Mouse (Mus musculus) adrenal gland, adult 18-20 months (tissue): ENCODE measurements around the gene Resp18. TPM values are rescaled to one million over a fixed set of nuclear protein-coding genes. Genes with fewer than 3 reads are reported as not detected.

Experiments used
- DNase-seq, 2 experiments: peaks; one replicate each; pipeline ENCODE4 v3.0.0; 2021 to 2022; ENCODE audit warnings: low spot score in 2 of 2
- total RNA-seq, 2 experiments: library from RNA; stranded (reverse); gene quantifications; 1 replicate in 1 of 2; 2 replicates in 1 of 2; pipeline ENCODE4 v1.2.3; 2021

Gene Resp18
- total RNA-seq, 2 experiments from 2014 or later = 141 to 165 TPM

DNA sequence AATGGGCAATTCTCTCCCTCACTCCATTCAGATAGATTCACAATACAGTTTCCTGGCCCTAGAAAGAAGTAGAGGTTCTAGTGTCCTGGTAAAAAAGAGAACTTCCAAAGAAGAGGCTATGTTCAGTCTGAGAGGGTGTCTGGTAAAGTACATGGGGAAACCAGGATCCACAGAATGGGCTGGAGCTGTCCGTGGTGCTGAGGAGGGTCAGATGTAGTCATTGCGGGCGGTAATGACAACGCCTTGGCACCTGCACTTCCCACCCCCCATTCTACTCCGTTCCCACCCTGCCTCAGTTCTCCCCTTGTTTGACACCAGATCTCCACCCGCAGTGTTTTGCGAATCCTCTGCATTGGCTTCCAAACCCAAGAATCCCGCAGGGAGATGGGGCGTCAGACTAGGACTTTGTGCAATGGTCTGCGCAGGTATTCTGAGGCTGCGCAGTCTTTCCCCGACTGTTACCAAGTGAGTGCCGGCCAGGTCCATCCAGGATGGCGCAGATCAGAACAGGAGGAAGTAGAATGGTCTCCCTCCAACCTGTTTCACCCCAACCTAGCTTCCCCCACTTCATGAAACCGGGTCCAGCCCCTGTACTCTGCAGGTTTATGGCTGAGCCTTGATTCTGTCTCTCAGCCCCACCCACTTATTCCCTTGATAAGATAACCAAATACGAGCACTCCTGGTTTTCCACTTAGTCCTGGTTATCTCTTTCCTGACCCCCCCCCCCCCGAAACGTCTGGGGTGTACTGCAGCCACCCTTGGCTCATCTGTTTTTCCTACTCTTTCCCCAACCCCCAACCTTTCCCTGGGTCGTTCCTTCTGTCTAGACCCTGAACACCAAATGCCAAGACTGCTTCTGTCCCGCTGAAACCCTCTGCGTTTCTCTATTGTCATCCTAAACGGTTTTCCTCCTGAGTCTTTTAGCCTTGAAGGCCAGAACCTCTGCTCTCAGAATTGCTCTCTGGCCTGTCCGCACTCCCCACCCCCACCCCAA lies 723 bp downstream of the Resp18 start:
- DNase-seq = peak; percentile 46 to 62

DNA sequence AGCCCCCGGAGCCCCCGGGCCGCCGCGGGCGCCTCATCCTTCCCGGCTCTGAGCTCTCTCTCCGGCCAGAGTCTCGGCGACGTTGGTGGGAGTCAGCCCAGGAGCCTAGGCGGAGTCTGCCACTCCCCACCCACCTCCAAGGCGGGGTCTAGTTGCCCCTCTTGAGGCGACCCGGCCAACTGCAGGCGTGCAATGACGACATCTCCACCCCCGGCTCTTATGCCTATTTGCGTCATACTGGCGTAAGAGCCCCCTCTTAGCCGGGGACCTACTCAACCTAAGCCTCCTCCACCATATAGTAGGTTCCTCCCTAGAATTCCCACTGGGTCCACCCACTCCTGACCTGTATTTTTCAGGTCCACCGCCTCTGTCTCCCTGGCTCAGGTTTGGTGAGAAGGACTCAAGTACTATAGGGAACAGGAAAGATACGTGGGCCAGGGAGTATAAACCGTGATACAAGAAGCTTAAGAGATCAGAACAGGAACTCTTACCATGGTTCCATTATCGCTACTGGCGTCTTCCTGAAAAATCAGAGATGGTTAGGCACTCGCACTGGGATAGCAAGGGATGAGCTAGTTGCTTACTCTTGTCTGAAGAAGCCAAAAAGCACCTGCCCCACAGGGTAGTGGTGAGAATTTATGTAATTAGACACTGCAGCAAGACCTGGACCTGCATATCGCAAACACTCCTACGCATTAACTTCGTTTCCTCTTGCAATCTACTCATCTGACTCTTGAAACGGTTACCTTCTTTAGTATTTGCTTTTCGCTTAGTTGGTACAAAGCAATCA lies 13.9 kb downstream of the Resp18 start, which contains the start of gene Ptprn:
Gene Ptprn (minus strand): TSS at position 412 of the 790 bp plus-strand sequence.
- no peak for DNase-seq

DNA sequence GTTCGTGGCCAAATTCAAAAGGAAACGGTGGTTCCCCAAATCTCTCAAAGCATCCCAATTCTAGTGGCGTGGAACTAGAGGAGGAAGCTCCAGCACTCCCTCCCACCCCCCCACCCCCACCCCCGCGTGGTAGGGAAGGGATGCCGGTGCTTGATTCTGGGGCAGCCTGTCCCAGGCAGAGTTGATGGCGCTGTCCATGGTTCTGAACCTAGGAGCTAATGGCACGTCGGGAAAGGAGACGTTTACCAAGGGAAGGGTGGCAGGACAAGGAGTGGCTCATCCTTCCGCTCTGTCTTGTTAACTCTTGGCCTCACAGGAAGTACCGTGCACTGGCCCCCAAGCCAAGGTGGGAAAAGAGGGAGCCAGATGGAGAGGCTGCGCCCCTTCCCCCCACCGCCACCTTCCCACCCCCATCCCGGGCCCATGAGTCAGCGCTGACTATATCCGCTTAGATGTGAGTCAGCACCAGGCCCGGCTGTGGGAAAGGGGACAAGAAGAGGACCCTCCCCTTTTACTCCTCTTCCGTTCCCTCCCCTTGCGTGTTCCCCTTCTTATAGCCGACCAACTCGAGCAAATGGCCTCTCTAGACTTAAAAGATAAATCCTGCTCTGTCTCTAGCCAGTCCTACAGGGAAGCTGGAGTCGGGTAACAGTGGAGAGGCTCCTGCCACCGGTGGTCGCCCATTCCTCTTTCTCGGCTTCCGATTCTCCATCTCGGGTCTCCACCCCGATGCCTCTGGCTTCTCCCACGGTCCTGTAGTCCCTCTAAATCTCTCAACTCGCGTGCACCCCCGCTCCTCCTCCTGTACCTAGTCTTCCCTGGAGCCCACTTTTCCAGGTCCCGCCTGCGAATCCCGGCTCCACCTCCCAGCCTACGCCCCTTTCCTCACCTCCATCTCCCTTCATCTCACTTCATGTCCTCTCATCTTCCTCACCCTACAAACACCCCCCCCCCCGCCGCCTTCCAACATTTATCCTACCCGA lies 15.0 kb downstream of the Resp18 start:
- peak; percentile 63 to 68 for DNase-seq

DNA sequence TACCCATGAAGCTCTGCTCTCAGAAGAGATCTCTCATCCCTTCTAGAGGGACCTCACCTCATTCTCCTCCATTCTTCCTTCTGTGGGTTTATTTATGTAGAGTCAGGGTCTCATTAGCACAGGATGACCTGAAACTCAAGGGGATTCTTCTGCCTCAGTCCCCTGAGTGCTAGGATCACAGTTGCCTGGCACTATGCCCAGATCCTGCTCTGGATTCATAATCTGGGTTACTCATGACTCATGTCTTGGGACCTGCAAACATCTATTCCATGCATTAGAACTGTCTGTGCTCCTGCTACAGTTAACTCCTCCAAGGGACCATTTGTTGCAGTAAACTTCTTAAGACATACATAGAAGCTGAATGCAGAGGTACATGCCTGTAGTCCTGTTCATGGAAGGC lies 16.9 kb downstream of the Resp18 start:
- no peak for DNase-seq

DNA sequence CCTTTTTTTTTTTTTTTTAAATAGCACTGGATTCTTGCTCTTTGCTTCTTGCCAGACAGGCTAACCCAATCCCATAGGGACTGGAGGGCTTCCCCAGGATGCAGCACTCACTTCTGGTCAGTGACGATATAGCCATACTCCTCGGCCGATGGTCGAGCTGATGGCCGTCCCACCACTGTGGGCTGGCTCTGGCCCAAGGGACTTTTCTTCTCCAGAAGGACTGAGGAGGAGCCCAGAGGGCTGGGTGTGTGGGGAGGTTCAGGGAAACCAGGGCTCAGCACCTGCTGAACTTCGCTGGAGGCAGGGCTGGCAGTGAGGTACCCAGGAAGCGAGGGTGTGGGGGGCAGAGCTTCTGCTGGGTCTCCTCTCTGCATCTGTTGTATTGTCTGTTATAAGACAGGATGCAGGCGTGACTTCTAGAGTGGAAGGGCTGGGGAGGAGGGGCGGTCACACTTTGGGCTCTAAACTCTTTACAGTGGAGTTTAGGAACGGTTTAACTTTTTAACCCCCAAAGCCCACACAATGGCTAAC lies 22.6 kb downstream of the Resp18 start:
- no peak for DNase-seq

DNA sequence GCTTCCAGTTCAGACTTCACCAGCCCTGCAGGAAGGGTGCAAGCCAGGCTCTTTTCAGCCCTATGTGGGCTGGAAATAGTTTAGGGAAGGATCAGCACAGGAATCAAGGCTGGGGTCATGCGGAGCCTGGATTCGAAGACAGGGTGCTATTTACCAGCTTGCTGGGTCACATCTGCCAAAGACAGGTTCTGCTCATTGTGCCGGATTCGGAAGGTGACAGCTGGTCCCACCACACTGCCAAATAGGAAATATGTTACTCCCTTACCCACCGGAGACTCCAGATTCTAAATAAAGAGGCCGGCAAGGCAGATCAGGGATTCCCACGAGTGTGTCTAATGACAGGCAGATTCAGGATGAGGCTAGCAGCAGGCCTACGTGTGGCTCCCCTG lies 23.6 kb downstream of the Resp18 start:
- no peak for DNase-seq

DNA sequence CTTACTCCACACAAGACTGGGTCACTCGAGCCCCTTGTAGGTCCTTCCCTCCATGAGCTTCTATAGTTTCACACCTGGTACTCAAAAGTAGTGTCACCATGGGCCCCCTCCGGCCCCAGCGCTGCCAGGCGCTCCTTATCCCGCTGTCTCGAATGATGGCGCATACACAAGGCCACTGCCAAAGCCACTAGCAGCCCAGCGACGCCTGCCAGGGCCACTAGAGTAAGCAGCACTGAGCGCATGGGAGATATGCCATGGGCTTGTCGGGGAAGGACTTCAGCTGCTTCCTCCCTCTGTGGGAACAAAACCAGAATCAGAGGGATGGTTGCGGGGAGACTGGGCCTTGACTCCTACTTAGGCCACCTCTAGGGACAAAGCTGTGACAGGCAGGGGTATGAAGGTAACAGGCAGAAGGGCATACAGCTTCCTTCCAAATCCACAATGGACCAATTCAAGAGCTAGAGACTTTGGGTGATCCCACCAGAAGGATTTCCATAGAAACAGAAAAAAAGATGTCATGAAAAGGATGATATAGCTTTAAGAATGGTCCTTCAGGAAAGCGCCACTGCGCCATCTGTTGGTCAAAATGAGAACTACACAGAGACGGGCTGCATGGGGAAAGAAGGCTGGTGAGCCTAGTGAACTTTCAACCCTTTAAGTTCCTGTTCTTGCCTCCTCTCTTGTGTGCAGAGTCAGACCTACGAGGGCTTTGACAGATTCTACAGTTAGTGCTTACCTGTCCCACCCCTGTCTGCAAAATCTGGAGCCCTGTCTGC lies 24.2 kb downstream of the Resp18 start:
- peak; percentile 86 to 88 for DNase-seq

DNA sequence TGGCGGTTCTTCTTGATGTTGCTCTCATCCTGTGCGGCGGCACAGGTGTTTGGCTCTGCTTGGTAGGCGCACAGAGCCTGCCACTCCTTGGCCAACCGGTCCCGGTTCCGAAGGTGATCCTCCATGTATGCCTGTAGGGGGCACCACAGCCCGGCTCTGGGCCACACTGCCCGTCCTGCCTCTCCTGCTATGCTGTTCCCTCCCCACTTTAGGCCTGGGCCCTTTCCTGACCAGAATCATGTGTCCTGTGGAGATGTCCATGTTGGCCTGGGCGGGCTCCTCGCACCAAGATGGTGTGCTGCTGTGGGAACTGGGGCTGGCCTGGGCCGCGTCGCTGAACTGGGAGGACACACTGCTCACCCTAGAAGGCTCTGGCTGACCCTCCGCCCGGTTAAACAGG lies 25.2 kb downstream of the Resp18 start:
- DNase-seq = no peak

DNA sequence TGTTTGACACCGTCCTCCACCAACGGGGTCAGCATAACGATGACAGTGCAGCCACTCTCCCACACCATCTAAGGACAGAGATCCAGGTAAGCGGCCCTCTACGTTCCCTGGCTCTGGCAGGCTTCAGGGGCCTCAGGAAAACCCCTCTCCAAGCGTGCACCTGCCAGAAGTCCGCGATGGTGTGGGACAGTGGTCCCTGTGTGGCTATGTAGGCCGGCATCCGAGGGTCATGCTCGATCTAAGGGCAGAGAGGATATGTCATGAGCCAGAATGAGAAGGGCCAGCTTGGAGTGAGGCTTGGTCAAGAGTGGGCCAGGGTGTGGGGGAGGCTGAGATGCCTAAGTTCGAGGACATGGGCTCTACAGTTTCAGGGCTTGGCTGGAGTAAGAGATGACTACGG lies 25.9 kb downstream of the Resp18 start:
- no peak for DNase-seq

DNA sequence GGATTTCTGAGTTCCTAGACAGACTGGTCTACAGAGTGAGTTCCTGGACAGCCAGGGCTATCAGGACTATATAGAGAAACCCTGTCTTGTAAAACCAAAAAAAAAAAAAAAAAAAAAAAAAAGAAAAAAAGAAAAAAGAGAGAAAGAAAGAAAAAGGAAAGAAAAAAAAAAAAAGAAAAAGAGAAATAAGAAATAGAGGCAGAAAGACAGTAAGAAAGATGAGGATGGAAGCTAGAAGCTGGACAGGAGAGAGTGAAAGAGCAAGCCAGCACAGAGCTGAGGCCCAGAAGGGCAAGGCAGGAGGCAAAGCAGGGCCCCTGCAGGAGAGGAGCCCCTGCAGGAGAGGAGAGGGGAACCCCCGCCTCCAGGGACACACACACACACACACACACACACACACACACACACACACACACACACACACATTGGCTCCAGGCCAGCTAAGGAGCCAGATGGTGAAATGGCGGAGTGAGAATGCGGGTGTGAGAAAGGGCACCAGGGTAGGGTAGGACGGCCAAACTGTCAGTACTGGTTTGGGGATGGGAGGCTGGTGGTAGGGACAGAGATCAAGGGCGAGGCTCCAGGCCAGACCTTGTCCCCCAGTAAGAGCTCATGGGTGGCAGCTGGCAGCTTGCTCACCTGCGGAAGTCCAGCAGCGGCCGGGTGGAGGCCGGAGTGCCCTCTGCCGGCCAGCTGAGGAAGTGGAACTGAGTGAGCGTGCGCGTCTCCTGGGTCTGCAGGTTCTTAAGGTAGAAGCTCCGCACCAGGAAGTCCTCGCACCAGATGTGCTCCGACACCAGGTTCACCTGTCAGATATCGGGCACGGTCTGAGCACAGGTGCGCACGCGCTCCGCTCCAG lies 26.9 kb downstream of the Resp18 start:
- DNase-seq = peak; percentile 78 to 84

DNA sequence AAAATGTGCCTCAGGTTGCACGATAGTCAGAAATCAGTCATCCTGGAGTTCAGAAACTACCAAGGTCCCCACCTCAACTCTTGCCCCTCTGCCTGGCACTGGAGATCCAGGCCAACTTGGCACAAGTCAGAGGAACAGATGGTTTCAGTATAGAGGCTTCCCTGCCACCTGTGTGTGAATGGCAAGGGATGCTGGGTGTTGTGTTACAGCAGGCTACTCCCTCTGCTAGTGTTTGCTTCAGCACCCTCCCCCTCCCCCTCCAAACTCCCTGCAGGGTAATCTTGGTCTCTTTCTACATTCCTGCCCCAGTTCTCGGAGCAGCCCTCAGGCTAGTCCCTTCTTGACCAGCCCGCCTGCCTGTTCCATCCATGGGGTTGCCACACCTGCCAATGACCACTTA lies 27.7 kb downstream of the Resp18 start:
- no peak for DNase-seq

DNA sequence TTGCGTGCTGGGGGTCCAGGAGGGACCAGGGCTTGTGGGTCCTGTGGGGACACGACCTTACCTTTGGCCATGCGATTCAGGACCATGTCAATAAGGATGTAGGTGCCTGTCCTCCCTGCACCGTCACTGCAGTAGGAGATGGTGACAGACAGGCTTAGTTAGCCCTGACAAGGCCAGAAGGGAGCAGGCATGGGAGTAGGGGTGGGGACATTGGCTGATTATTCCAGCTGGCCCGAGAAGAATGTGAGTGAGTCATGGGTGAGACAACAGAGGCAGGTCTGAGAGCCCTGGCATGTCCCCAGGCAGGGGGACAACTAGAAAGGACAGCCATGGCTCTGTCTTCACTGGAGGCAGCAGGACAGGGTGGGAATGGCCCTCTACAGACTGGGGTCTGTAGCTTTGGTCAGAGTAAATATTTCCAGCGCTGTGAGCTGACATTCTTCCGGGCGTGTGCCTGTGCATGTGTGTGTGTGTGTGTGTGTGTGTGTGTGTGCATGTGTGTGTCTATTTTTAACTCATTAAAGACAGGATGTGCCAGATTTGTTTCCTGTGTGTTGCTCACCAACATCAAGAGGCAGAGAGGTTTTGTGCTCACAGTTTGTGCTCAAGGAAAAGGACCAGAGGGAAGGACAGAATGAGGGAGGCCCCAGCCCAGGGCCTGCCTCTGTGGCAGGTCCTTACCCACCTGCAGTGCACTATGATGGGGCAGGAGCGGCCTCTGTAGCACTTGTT lies 30.0 kb downstream of the Resp18 start:
- DNase-seq = peak in 1 of 2 experiments; percentile 49

DNA sequence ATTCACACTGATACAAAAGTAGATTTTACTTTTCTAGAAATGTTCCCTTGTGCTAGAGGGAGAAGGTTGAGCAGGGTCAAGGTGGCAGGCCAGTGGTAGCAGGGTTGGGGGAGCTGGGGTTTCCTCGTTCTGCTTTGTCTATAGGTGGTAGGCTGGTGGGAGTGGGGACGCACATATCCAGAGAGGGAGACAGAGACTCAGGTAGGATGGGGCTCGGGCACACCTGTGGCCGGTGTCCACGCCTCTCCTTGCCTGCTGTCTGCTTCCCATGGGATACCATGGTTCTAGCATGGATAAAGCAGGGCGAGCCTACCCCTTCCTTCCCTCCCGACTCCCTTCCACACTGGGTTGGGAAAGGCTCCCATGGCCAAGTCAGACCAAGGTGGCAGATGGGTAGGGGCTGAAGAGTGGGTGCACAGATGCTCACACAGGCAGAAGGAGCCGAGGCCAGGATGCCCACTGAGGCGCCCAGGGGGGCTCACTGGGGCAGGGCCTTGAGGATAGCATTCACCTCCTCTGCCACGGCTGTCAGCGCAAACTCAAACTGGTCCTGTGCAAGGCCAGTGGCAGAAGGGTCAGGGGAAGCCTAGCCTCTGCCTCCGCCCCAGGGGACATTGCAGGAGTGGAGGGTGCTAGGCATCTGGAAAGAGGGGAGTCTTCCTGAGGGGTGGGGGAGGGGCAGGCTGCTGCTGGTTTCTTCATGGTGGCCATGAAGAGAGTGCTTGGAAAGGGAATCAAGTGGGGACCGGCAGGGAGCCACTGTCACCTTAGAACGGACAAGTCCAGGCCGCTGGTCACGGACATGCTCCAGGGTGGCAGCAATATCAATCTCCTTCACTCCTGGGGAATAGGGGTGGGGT lies 30.9 kb downstream of the Resp18 start:
- no peak for DNase-seq

DNA sequence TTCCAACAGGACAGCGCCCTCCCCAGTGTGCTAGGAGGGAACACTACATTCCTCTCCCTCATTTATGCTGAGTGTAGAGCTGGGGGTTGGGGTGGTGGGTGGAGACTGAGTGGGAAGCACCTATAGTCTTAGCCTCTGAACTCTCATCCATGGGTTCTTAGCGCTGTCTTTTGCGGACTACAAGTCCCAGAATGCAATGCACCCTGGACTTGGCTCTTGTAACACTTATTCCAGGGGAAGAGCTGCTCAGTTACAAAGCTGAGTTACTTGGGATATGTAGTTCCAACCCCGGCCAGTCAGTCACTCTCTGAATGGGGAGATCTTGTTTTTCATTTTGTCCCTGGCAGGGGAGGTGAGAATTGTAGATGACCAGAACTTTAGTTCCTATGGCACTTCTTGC lies 33.4 kb downstream of the Resp18 start:
- no peak for DNase-seq

DNA sequence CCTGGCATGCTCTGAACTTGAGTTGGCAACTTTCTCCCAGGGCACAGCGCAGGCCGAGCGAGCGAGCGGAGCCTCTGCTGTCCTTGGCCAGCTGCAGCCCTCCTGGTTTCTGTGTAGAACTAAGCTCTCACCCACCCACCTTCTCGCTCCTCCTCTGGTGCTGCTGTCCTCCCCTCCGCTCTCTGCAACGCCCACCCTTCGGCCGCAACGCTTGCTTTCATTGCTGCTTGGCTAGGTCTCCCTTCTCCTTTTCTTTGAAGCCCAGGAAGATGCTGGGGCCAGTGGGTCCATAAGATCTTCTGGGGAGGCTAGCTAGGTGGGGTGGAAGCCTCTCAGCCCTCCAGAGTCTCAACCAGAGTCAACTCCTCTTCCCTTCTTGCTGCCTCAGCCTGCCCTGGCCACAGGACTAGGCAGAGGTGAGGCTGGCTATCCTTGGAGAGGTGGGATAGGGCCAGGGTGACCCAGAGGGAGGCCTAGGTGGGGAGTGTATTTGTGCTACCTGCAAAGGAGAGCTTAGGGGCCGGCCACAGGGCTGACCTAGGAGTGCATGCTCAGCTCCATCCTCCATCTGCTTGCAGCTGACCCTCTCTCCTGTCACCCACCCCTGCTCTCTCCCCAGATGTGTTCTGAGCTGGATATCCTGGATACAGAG lies 33.9 kb downstream of the Resp18 start:
- no peak for DNase-seq

DNA sequence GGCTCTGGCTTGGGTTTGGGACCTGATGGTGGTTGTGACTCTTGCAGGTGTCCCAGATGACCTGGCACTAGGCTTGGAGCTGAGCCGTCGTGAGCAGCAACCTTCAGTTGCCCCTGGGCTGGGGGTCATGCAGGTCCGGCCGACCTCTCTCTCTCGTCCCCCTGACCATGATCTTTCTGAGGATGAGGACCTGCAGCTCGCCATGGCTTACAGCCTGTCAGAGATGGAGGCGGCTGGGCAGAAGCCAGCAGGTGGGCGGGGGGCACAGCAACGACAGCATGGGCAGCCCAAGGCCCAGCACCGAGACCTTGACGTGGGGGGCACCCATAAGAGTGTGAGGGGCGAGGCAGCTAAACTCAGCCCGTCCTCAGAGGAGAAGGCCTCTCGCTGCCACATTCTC lies 34.8 kb downstream of the Resp18 start:
- DNase-seq = no peak

DNA sequence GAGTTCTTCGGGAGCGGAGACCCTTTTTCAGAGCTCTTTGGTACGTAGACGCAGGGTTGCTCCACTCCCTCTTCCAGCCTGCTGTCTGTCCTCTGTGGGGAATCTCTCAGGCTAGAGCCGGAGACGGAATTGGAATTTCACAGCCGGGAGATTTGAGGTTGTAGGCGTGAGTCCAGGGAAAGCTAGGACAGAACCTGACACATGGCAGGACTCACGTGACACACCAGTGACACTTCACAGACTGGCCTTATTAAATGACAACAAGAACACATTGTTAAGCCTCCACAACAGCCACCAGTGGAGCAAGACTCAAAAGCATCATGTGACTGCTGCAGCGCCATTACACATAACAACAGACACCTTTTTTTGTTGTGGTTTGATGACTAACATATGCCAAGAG lies 38.6 kb downstream of the Resp18 start:
- DNase-seq = no peak
